Mouse (Mus musculus) stomach, postnatal 0 days (tissue): ENCODE measurements at regions not wholly inside any gene's neighbourhood (a gene's known extent, or its start where the extent isn't known, plus 50 kb on each side); places are given as distances from the start of the nearest gene placed in this dataset.

Experiments used
- CTCF ChIP-seq: IDR thresholded peaks from 2 replicates; pipeline ENCODE4 v1.5.1; 2016; ENCODE audit warnings: antibody characterized with exemption, low read depth, mild to moderate bottlenecking, moderate library complexity
- EP300 ChIP-seq: optimal IDR thresholded peaks from 2 replicates; pipeline ENCODE3; 2016; ENCODE audit warnings: antibody characterized with exemption

- TF ChIP-seq CTCF, result no peak
- no peak for TF ChIP-seq EP300
These were observed 2032.1 kb upstream of the Aga start for GRCm38 (mm10) chr8:51479406-51479805.
